12 mouse cellular contexts compared by ENCODE assay signal in the genomic region with DNA sequence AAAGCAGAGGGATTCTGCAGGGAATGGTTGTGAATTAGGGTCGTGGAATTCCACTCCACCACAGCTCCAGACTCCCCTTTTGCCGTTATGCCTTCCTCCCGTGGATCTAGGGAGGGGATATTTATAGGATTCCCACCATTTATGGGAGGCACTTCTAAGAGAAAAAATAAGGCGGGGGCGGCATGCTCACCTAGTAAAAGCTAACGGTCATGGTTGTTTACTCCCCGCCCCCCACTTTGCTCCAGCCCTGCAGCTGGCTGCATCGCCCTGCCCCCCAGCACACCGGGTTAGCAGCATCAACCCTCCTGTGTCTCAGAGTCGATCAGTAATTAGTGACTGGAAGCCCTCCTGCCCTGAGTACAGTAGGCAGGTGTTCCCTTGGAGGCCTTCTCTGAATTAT. TPM values are rescaled to one million over a fixed set of nuclear protein-coding genes. Genes with fewer than 3 reads are reported as not detected.
DNase-seq lines count a peak whose midpoint lies in the region; ATAC-seq and TF ChIP-seq lines count a peak whose summit lies in the region.
"Had no signal": no experiment of that assay in that cellular context is flagged by ENCODE, and none has a peak within 500 bp of the region (broad histone marks: within the 10 kb centered on the region; RNA-seq: fewer than 3 reads in every experiment).

No protein-coding gene starts in this region.

- no peak overlapping the region for H3K27ac ChIP-seq in intestine, embryonic 14.5 days (ENCODE audit: low read depth)
- H3K27ac ChIP-seq in intestine, postnatal 0 days (ENCODE audit: low read depth, low read length), result no peak overlapping the region
- no peak overlapping the region for H3K27ac ChIP-seq in stomach, embryonic 14.5 days (ENCODE audit: low read length)
- H3K27ac ChIP-seq in stomach, postnatal 0 days (replicated peaks), result no peak overlapping the region
- peak overlapping the region; percentile 83 for H3K27ac ChIP-seq in limb, embryonic 10.5 days
- H3K27ac ChIP-seq in neural tube, embryonic 15.5 days (replicated peaks), result no peak overlapping the region

- no peak overlapping the region for H3K4me3 ChIP-seq in intestine, embryonic 14.5 days (ENCODE audit: low read depth, low read length)
- H3K4me3 ChIP-seq in intestine, postnatal 0 days (ENCODE audit: low read depth, low read length), result no peak overlapping the region
- H3K4me3 ChIP-seq in stomach, embryonic 14.5 days (ENCODE audit: low read depth, low read length), result no peak overlapping the region
- no peak overlapping the region for H3K4me3 ChIP-seq in stomach, postnatal 0 days (ENCODE audit: low read depth, low read length)
- H3K4me3 ChIP-seq in limb, embryonic 10.5 days, result peak overlapping the region; percentile 42
- H3K4me3 ChIP-seq in neural tube, embryonic 15.5 days (replicated peaks), result no peak overlapping the region

- no peak for TF ChIP-seq EP300 in stomach, postnatal 0 days (optimal IDR thresholded peaks at IDR 0.05)

- H3K9ac ChIP-seq in intestine, embryonic 14.5 days (ENCODE audit: low read length), result no peak overlapping the region
- H3K9ac ChIP-seq in intestine, postnatal 0 days (ENCODE audit: low read depth, low read length), result no peak overlapping the region
- H3K9ac ChIP-seq in stomach, embryonic 14.5 days (replicated peaks; ENCODE audit: low read depth, low read length), result no peak overlapping the region
- no peak overlapping the region for H3K9ac ChIP-seq in stomach, postnatal 0 days (ENCODE audit: low read length)
- H3K9ac ChIP-seq in neural tube, embryonic 15.5 days (replicated peaks), result no peak overlapping the region

- no peak for ATAC-seq in intestine, embryonic 14.5 days (replicated peaks; ENCODE audit: low FRiP score, low TSS enrichment, low read depth)
- no peak for ATAC-seq in intestine, postnatal 0 days
- ATAC-seq in stomach, embryonic 14.5 days (ENCODE audit: insufficient number of reproducible peaks, insufficient read depth, low FRiP score, low read depth), result no peak
- no peak for ATAC-seq in stomach, postnatal 0 days (ENCODE audit: low FRiP score, low TSS enrichment)
- no peak for ATAC-seq in neural tube, embryonic 15.5 days (ENCODE audit: low FRiP score)
- ATAC-seq: forebrain, embryonic 16.5 days had no signal

- peak overlapping the region; percentile 29 for H3K4me2 ChIP-seq in intestine, embryonic 14.5 days (ENCODE audit: low read length)
- no peak overlapping the region for H3K4me2 ChIP-seq in intestine, postnatal 0 days (replicated peaks; ENCODE audit: low read depth)
- H3K4me2 ChIP-seq in stomach, embryonic 14.5 days (replicated peaks; ENCODE audit: low read depth, low read length), result 0 out of 2 replicates have a peak overlapping the region, but pooled peaks have one; percentile 12
- H3K4me2 ChIP-seq in stomach, postnatal 0 days (replicated peaks; ENCODE audit: low read depth), result no peak overlapping the region
- H3K4me2 ChIP-seq in neural tube, embryonic 15.5 days, result peak overlapping the region; percentile 26; the same call in 1 of the 2 replicates

- DNase-seq in intestine, embryonic 14.5 days (ENCODE audit: low spot score), result no peak
- no peak for DNase-seq in stomach, postnatal 0 days (ENCODE audit: low spot score)
- DNase-seq in limb, embryonic 10.5 days (ENCODE audit: low spot score), result peak; percentile 61
- no peak for DNase-seq in urinary bladder, postnatal 4 days (ENCODE audit: low spot score in 2 of 2)
- DNase-seq in right cerebral cortex, postnatal 25 days, result no peak
- DNase-seq: adrenal gland, postnatal 36 days; cerebellum, adult 11-12 months; gastrocnemius, postnatal 25 days had no signal

- peaks cover 9% of the 10 kb centered on the region for H3K4me1 ChIP-seq in intestine, embryonic 14.5 days (replicated peaks; ENCODE audit: control insufficient read depth, insufficient read depth, low read length)
- H3K4me1 ChIP-seq in intestine, postnatal 0 days (replicated peaks; ENCODE audit: control insufficient read depth, insufficient read depth, low read length), result 0 out of 2 replicates have a peak, but pooled peaks cover 3% of the 10 kb centered on the region
- peaks cover 7% of the 10 kb centered on the region; the same call in 1 of the 2 replicates for H3K4me1 ChIP-seq in stomach, embryonic 14.5 days (ENCODE audit: control insufficient read depth, insufficient read depth, low read length)
- H3K4me1 ChIP-seq in stomach, postnatal 0 days (replicated peaks; ENCODE audit: control insufficient read depth, insufficient read depth), result no peaks in the 10 kb centered on the region
- peaks cover 43% of the 10 kb centered on the region for H3K4me1 ChIP-seq in limb, embryonic 10.5 days
- H3K4me1 ChIP-seq in neural tube, embryonic 15.5 days, result peaks cover 10% of the 10 kb centered on the region

- no peaks in the 10 kb centered on the region for H3K9me3 ChIP-seq in intestine, embryonic 14.5 days (ENCODE audit: control insufficient read depth, low read length)
- H3K9me3 ChIP-seq in intestine, postnatal 0 days (ENCODE audit: control insufficient read depth), result no peaks in the 10 kb centered on the region
- H3K9me3 ChIP-seq in stomach, embryonic 14.5 days (ENCODE audit: control insufficient read depth, low read depth, low read length), result no peaks in the 10 kb centered on the region
- no peaks in the 10 kb centered on the region for H3K9me3 ChIP-seq in stomach, postnatal 0 days (ENCODE audit: control insufficient read depth, low read length)
- no peaks in the 10 kb centered on the region for H3K9me3 ChIP-seq in limb, embryonic 10.5 days (replicated peaks)
- H3K9me3 ChIP-seq in neural tube, embryonic 15.5 days (replicated peaks), result no peaks in the 10 kb centered on the region

- no peak for TF ChIP-seq CTCF in intestine, postnatal 0 days (IDR thresholded peaks at IDR 0.05; ENCODE audit: low read depth)
- TF ChIP-seq CTCF in stomach, postnatal 0 days (IDR thresholded peaks at IDR 0.05; ENCODE audit: low read depth), result no peak

- no peaks in the 10 kb centered on the region for H3K27me3 ChIP-seq in intestine, embryonic 14.5 days (replicated peaks; ENCODE audit: control insufficient read depth, insufficient read depth, low read length)
- H3K27me3 ChIP-seq in intestine, postnatal 0 days (replicated peaks; ENCODE audit: control insufficient read depth, insufficient read depth, low read length), result 0 out of 2 replicates have a peak, but pooled peaks cover 7% of the 10 kb centered on the region
- H3K27me3 ChIP-seq in stomach, embryonic 14.5 days (ENCODE audit: control insufficient read depth, insufficient read depth, low read length), result no peaks in the 10 kb centered on the region
- H3K27me3 ChIP-seq in stomach, postnatal 0 days (ENCODE audit: control insufficient read depth, insufficient read depth, low read length), result no peaks in the 10 kb centered on the region
- peaks cover 4% of the 10 kb centered on the region; the same call in 1 of the 2 replicates for H3K27me3 ChIP-seq in limb, embryonic 10.5 days (ENCODE audit: low read depth, poor library complexity, severe bottlenecking)
- no peaks in the 10 kb centered on the region for H3K27me3 ChIP-seq in neural tube, embryonic 15.5 days (replicated peaks)

- WGBS in intestine, embryonic 14.5 days, result 7% methylated on average over 10 of the region's 10 CpGs
- 8% methylated on average over 10 of the region's 10 CpGs for WGBS in intestine, postnatal 0 days
- WGBS in stomach, embryonic 14.5 days, result 7% methylated on average over 10 of the region's 10 CpGs
- WGBS in stomach, postnatal 0 days, result 8% methylated on average over 10 of the region's 10 CpGs
- 5% methylated on average over 10 of the region's 10 CpGs for WGBS in limb, embryonic 10.5 days
- WGBS in neural tube, embryonic 15.5 days, result 5% methylated on average over 10 of the region's 10 CpGs

- no peaks in the 10 kb centered on the region for H3K36me3 ChIP-seq in intestine, embryonic 14.5 days (ENCODE audit: control insufficient read depth, insufficient read depth, low read length)
- no peaks in the 10 kb centered on the region for H3K36me3 ChIP-seq in intestine, postnatal 0 days (ENCODE audit: control insufficient read depth, insufficient read depth)
- H3K36me3 ChIP-seq in stomach, embryonic 14.5 days (ENCODE audit: control insufficient read depth, insufficient read depth, low read length), result no peaks in the 10 kb centered on the region
- no peaks in the 10 kb centered on the region for H3K36me3 ChIP-seq in stomach, postnatal 0 days (ENCODE audit: control insufficient read depth, insufficient read depth, low read length)
- no peaks in the 10 kb centered on the region for H3K36me3 ChIP-seq in limb, embryonic 10.5 days
- no peaks in the 10 kb centered on the region for H3K36me3 ChIP-seq in neural tube, embryonic 15.5 days

RNA-seq across cellular contexts. Expression of gene Twist2, which starts 30.6 kb away (rescaled TPM):
- 7.1 and 9.7 TPM in 2 replicates for polyA plus RNA-seq in intestine, embryonic 14.5 days (2014; fragmentation: Nextera tagmentation; extraction: Ambion mirVana)
- polyA plus RNA-seq in intestine, postnatal 0 days (2015; fragmentation: Nextera tagmentation; extraction: Ambion mirVana), result 2.5 and 2.7 TPM in 2 replicates
- 10.7 and 11.9 TPM in 2 replicates for polyA plus RNA-seq in stomach, embryonic 14.5 days (2014; fragmentation: Nextera tagmentation; extraction: Ambion mirVana)
- 3.7 and 4.2 TPM in 2 replicates for polyA plus RNA-seq in stomach, postnatal 0 days (2015; fragmentation: Nextera tagmentation; extraction: Ambion mirVana)
- 40.2 and 47.3 TPM in 2 replicates for polyA plus RNA-seq in limb, embryonic 10.5 days (2016; fragmentation: Nextera tagmentation; extraction: Ambion mirVana)
- polyA plus RNA-seq in neural tube, embryonic 15.5 days (2015; fragmentation: Nextera tagmentation; extraction: Ambion mirVana), result 2.8 and 4.8 TPM in 2 replicates

Comparison
In these comparisons a context has a peak if more than half of its experiments do, and no peak if none do; other contexts are left out.
1. H3K4me2 ChIP-seq: peak in intestine, embryonic 14.5 days (single experiment), stomach, embryonic 14.5 days (single experiment) and neural tube, embryonic 15.5 days (single experiment); none in intestine, postnatal 0 days (single experiment) and stomach, postnatal 0 days (single experiment).